Mouse (Mus musculus) kidney, postnatal 0 days (tissue): ENCODE measurements around the gene Fas. TPM values are rescaled to one million over a fixed set of nuclear protein-coding genes. Genes with fewer than 3 reads are reported as not detected.

Experiments
- ATAC-seq: fragments of 200-750 bp; cut with Nextera tagmentation; replicated peaks from 2 replicates; pipeline ENCODE4 v1.8.0; 2017; ENCODE audit warnings: low read depth, moderate number of reproducible peaks, moderate TSS enrichment, moderate library complexity; ENCODE audit not compliant: low FRiP score
- DNase-seq: peaks from one replicate; pipeline ENCODE4 v3.0.0-alpha.2; 2016; ENCODE audit warnings: low spot score
- H3K27ac ChIP-seq: fragments of 300-500 bp; sonication (generic); 2 replicates; pipeline ENCODE4 v1.5.1; 2014; ENCODE audit warnings: mild to moderate bottlenecking
- H3K27me3 ChIP-seq: fragments of 300-500 bp; sonication (generic); 2 replicates; pipeline ENCODE4 v1.6.1; 2014; ENCODE audit warnings: low read length, mixed read lengths; ENCODE audit not compliant: insufficient read depth
- H3K36me3 ChIP-seq: fragments of 300-500 bp; sonication (generic); 2 replicates; pipeline ENCODE4 v1.6.1; 2014; ENCODE audit warnings: low read length, mixed read lengths; ENCODE audit not compliant: insufficient read depth
- H3K4me1 ChIP-seq: fragments of 300-500 bp; sonication (generic); replicated peaks from 2 replicates; pipeline ENCODE4 v1.6.1; 2014; ENCODE audit warnings: antibody characterized with exemption, low read length, mixed read lengths; ENCODE audit not compliant: insufficient read depth
- H3K4me2 ChIP-seq: fragments of 300-500 bp; sonication (generic); 2 replicates; pipeline ENCODE4 v1.6.1; 2014; ENCODE audit warnings: mild to moderate bottlenecking, low read length, moderate library complexity, mixed read lengths
- H3K4me3 ChIP-seq: fragments of 300-500 bp; sonication (generic); replicated peaks from 2 replicates; pipeline ENCODE4 v1.5.1; 2014; ENCODE audit warnings: low read depth, low read length
- H3K9ac ChIP-seq: fragments of 300-500 bp; sonication (generic); 2 replicates; pipeline ENCODE4 v1.6.1; 2014; ENCODE audit warnings: low read depth, low read length
- H3K9me3 ChIP-seq: fragments of 300-500 bp; sonication (generic); replicated peaks from 2 replicates; pipeline ENCODE4 v1.6.1; 2016; ENCODE audit warnings: low read length, inconsistent platforms, mixed read lengths
- CTCF ChIP-seq: IDR thresholded peaks from 2 replicates; pipeline ENCODE4 v1.5.1; 2016; ENCODE audit warnings: antibody characterized with exemption, low read depth, mild to moderate bottlenecking, moderate library complexity
- WGBS: fragments of 180-500 bp; shearing (Covaris S2); extraction: QIAGEN DNeasy Blood & Tissue Kit; methylation state at CpG from one replicate; pipeline ENCODE4 v1.1.7; 2014; 5-methylcytosine and 5-hydroxymethylcytosine counted together
- polyA plus RNA-seq: library from polyadenylated mRNA; unstranded; fragments of >200 nt; fragmentation: Nextera tagmentation; extraction: Ambion mirVana; gene quantifications from 2 replicates; pipeline ENCODE4 v1.2.1, GENCODE M21; 2015

Gene Fas
- polyA plus RNA-seq, 1 experiment from 2014 or later, result 8.4 TPM

GRCm38 (mm10) chr19:34278078-34278477, 12.4 kb upstream of the Fas start:
- no peaks in the 10 kb centered on the region for H3K27me3 ChIP-seq
- no peaks in the 10 kb centered on the region for H3K9me3 ChIP-seq
- ATAC-seq (no peak), DNase-seq (no peak)
- 89% methylated on average over 3 of the region's 3 CpGs for WGBS
- H3K4me3 ChIP-seq, result no peak overlapping the region
- H3K4me2 ChIP-seq, result no peak overlapping the region
- no peak overlapping the region for H3K9ac ChIP-seq
- no peak for TF ChIP-seq CTCF
- H3K36me3 ChIP-seq, result no peaks in the 10 kb centered on the region
- H3K27ac ChIP-seq, result no peak overlapping the region
- H3K4me1 ChIP-seq, result no peaks in the 10 kb centered on the region

GRCm38 (mm10) chr19:34283614-34284013, 6.9 kb upstream of the Fas start:
- Histone ChIP-seq H3K36me3 (no peaks in the 10 kb centered on the region), H3K27ac (no peak overlapping the region), H3K9me3 (no peaks in the 10 kb centered on the region), H3K4me1 (no peaks in the 10 kb centered on the region), H3K27me3 (no peaks in the 10 kb centered on the region), H3K9ac (no peak overlapping the region), H3K4me2 (no peak overlapping the region), H3K4me3 (no peak overlapping the region)
- no peak for TF ChIP-seq CTCF
- WGBS, result 70% methylated on average over 6 of the region's 6 CpGs
- DNase-seq (peak; percentile 39), ATAC-seq (no peak)

- Histone ChIP-seq H3K4me2 (peak overlapping the region; percentile 38), H3K27me3 (no peaks in the 10 kb centered on the region), H3K36me3 (no peaks in the 10 kb centered on the region), H3K9ac (0 out of 2 replicates have a peak overlapping the region, but pooled peaks have one; percentile 23), H3K4me1 (no peaks in the 10 kb centered on the region), H3K27ac (no peak overlapping the region), H3K4me3 (no peak overlapping the region), H3K9me3 (no peaks in the 10 kb centered on the region)
- ATAC-seq, result no peak
- DNase-seq, result peak; percentile 63
- TF ChIP-seq CTCF, result peak; percentile 64
- WGBS, result 55% methylated on average over 10 of the region's 10 CpGs
These were observed 6.1 kb upstream of the Fas start for GRCm38 (mm10) chr19:34284383-34284782.

GRCm38 (mm10) chr19:34284826-34285225, 5.6 kb upstream of the Fas start:
- no peak overlapping the region for H3K9ac ChIP-seq
- H3K4me1 ChIP-seq, result no peaks in the 10 kb centered on the region
- H3K36me3 ChIP-seq, result no peaks in the 10 kb centered on the region
- H3K9me3 ChIP-seq, result no peaks in the 10 kb centered on the region
- no peak overlapping the region for H3K4me3 ChIP-seq
- ATAC-seq, result no peak
- H3K27me3 ChIP-seq, result no peaks in the 10 kb centered on the region
- no peak for TF ChIP-seq CTCF
- no peak for DNase-seq
- 43% methylated on average over 2 of the region's 2 CpGs for WGBS
- no peak overlapping the region for H3K4me2 ChIP-seq
- no peak overlapping the region for H3K27ac ChIP-seq

GRCm38 (mm10) chr19:34287221-34287620, 3.2 kb upstream of the Fas start:
- Histone ChIP-seq H3K36me3 (no peaks in the 10 kb centered on the region), H3K4me1 (no peaks in the 10 kb centered on the region), H3K27me3 (no peaks in the 10 kb centered on the region), H3K27ac (no peak overlapping the region), H3K9me3 (no peaks in the 10 kb centered on the region), H3K4me3 (no peak overlapping the region), H3K9ac (no peak overlapping the region), H3K4me2 (no peak overlapping the region)
- peak; percentile 21 for DNase-seq
- no peak for ATAC-seq
- TF ChIP-seq CTCF, result no peak

GRCm38 (mm10) chr19:34287656-34288415, 2.6 kb upstream of the Fas start:
- Histone ChIP-seq H3K9ac (no peak overlapping the region), H3K4me2 (no peak overlapping the region), H3K4me1 (no peaks in the 10 kb centered on the region), H3K27ac (no peak overlapping the region), H3K9me3 (no peaks in the 10 kb centered on the region), H3K27me3 (no peaks in the 10 kb centered on the region), H3K4me3 (no peak overlapping the region), H3K36me3 (no peaks in the 10 kb centered on the region)
- WGBS, result 71% methylated on average over 13 of the region's 13 CpGs
- DNase-seq (no peak), ATAC-seq (no peak)
- TF ChIP-seq CTCF, result no peak

- DNase-seq (no peak), ATAC-seq (no peak)
- H3K4me2 ChIP-seq, result no peak overlapping the region
- H3K4me1 ChIP-seq, result no peaks in the 10 kb centered on the region
- WGBS, result 96% methylated on average over 1 of the region's 1 CpGs
- no peaks in the 10 kb centered on the region for H3K36me3 ChIP-seq
- no peaks in the 10 kb centered on the region for H3K9me3 ChIP-seq
- no peak overlapping the region for H3K27ac ChIP-seq
- no peak for TF ChIP-seq CTCF
- H3K9ac ChIP-seq, result no peak overlapping the region
- no peak overlapping the region for H3K4me3 ChIP-seq
- no peaks in the 10 kb centered on the region for H3K27me3 ChIP-seq
These were observed 1.8 kb upstream of the Fas start for GRCm38 (mm10) chr19:34288696-34289095.
